Mouse (Mus musculus) stomach, postnatal 0 days (tissue): ENCODE data around the gene Hmgb3. TPM values are rescaled to one million over a fixed set of nuclear protein-coding genes. Genes with fewer than 3 reads are reported as not detected.
A peak's percentile ranks its signal among the peaks of the same experiment; 100 is the strongest.

Source experiments
- ATAC-seq: fragments of 200-750 bp; cut with Nextera tagmentation; 2 replicates; pipeline ENCODE4 v1.8.0; 2017; ENCODE audit not compliant: low FRiP score, low TSS enrichment
- DNase-seq: peaks from one replicate; pipeline ENCODE4 v3.0.0-alpha.2; 2016; ENCODE audit warnings: low spot score
- H3K27ac ChIP-seq: fragments of 300-500 bp; sonication (generic); replicated peaks from 2 replicates; pipeline ENCODE4 v1.5.1; 2014; ENCODE audit warnings: mild to moderate bottlenecking, control low read depth
- H3K27me3 ChIP-seq: fragments of 300-500 bp; sonication (generic); 2 replicates; pipeline ENCODE4 v1.6.1; 2014; ENCODE audit warnings: low read length; ENCODE audit not compliant: control insufficient read depth, insufficient read depth
- H3K36me3 ChIP-seq: fragments of 300-500 bp; sonication (generic); 2 replicates; pipeline ENCODE4 v1.6.1; 2014; ENCODE audit warnings: low read length, mixed read lengths; ENCODE audit not compliant: control insufficient read depth, insufficient read depth
- H3K4me1 ChIP-seq: fragments of 300-500 bp; sonication (generic); replicated peaks from 2 replicates; pipeline ENCODE4 v1.6.1; 2014; ENCODE audit warnings: antibody characterized with exemption; ENCODE audit not compliant: control insufficient read depth, insufficient read depth
- H3K4me2 ChIP-seq: fragments of 300-500 bp; sonication (generic); replicated peaks from 2 replicates; pipeline ENCODE4 v1.6.1; 2014; ENCODE audit warnings: low read depth, mild to moderate bottlenecking, control low read depth, moderate library complexity
- H3K4me3 ChIP-seq: fragments of 300-500 bp; sonication (generic); 2 replicates; pipeline ENCODE4 v1.5.1; 2014; ENCODE audit warnings: low read depth, low read length, control low read depth
- H3K9ac ChIP-seq: fragments of 300-500 bp; sonication (generic); 2 replicates; pipeline ENCODE4 v1.6.1; 2014; ENCODE audit warnings: mild to moderate bottlenecking, low read length, control low read depth, mixed read lengths
- H3K9me3 ChIP-seq: fragments of 300-500 bp; sonication (generic); 2 replicates; pipeline ENCODE4 v1.6.1; 2016; ENCODE audit warnings: low read length; ENCODE audit not compliant: control insufficient read depth
- CTCF ChIP-seq: IDR thresholded peaks from 2 replicates; pipeline ENCODE4 v1.5.1; 2016; ENCODE audit warnings: antibody characterized with exemption, low read depth, mild to moderate bottlenecking, moderate library complexity
- EP300 ChIP-seq: optimal IDR thresholded peaks from 2 replicates; pipeline ENCODE3; 2016; ENCODE audit warnings: antibody characterized with exemption
- WGBS: fragments of 180-500 bp; shearing (Covaris S2); extraction: QIAGEN DNeasy Blood & Tissue Kit; methylation state at CpG from one replicate; pipeline ENCODE4 v1.1.7; 2014; 5-methylcytosine and 5-hydroxymethylcytosine counted together
- polyA plus RNA-seq: library from polyadenylated mRNA; unstranded; fragments of >200 nt; fragmentation: Nextera tagmentation; extraction: Ambion mirVana; gene quantifications from 2 replicates; pipeline ENCODE4 v1.2.1, GENCODE M21; 2015

The Hmgb3 gene
- polyA plus RNA-seq, 1 experiment from 2014 or later = 65.6 TPM

- DNase-seq = no peak
- H3K4me3 ChIP-seq = no peak overlapping the region
- H3K9ac ChIP-seq = no peak overlapping the region
- no peak for TF ChIP-seq CTCF
- TF ChIP-seq EP300 = no peak
- no peaks in the 10 kb centered on the region for H3K4me1 ChIP-seq
- no peaks in the 10 kb centered on the region for H3K9me3 ChIP-seq
- no peak for ATAC-seq
- no peaks in the 10 kb centered on the region for H3K27me3 ChIP-seq
- H3K27ac ChIP-seq = no peak overlapping the region
- H3K4me2 ChIP-seq = no peak overlapping the region
- 92% methylated on average over 1 of the region's 1 CpGs for WGBS
- no peaks in the 10 kb centered on the region for H3K36me3 ChIP-seq
Measured at GRCm38 (mm10) chrX:71527461-71527860, 28.3 kb upstream of the Hmgb3 start.

- no peaks in the 10 kb centered on the region for H3K9me3 ChIP-seq
- no peaks in the 10 kb centered on the region for H3K4me1 ChIP-seq
- H3K4me2 ChIP-seq = no peak overlapping the region
- no peak overlapping the region for H3K27ac ChIP-seq
- WGBS = 68% methylated on average over 3 of the region's 3 CpGs
- no peak for TF ChIP-seq CTCF
- no peak for TF ChIP-seq EP300
- H3K27me3 ChIP-seq = no peaks in the 10 kb centered on the region
- H3K9ac ChIP-seq = no peak overlapping the region
- H3K4me3 ChIP-seq = no peak overlapping the region
- DNase-seq = no peak
- no peaks in the 10 kb centered on the region for H3K36me3 ChIP-seq
- no peak for ATAC-seq
Measured at GRCm38 (mm10) chrX:71528150-71528549, 27.6 kb upstream of the Hmgb3 start.

- ATAC-seq = peak; percentile 53; the same call in 1 of the 2 replicates
- Histone ChIP-seq H3K9me3 (no peaks in the 10 kb centered on the region), H3K27ac (no peak overlapping the region), H3K27me3 (no peaks in the 10 kb centered on the region), H3K36me3 (no peaks in the 10 kb centered on the region), H3K4me1 (no peaks in the 10 kb centered on the region), H3K4me2 (no peak overlapping the region), H3K9ac (no peak overlapping the region), H3K4me3 (no peak overlapping the region)
- TF ChIP-seq EP300 = no peak
- TF ChIP-seq CTCF = 0 out of 2 replicates have a peak, but pooled peaks have one; percentile 5
- 38% methylated on average over 6 of the region's 6 CpGs for WGBS
- DNase-seq = peak; percentile 17
Measured at GRCm38 (mm10) chrX:71528646-71529045, 27.1 kb upstream of the Hmgb3 start.

GRCm38 (mm10) chrX:71532635-71533034 lies 23.1 kb upstream of the Hmgb3 start:
- Histone ChIP-seq H3K36me3 (no peaks in the 10 kb centered on the region), H3K4me1 (no peaks in the 10 kb centered on the region), H3K4me2 (no peak overlapping the region), H3K27me3 (no peaks in the 10 kb centered on the region), H3K9me3 (no peaks in the 10 kb centered on the region), H3K27ac (no peak overlapping the region), H3K9ac (no peak overlapping the region), H3K4me3 (no peak overlapping the region)
- 0 out of 2 replicates have a peak, but pooled peaks have one; percentile 15 for TF ChIP-seq CTCF
- TF ChIP-seq EP300 = no peak
- DNase-seq (no peak), ATAC-seq (no peak)
- WGBS = 67% methylated on average over 3 of the region's 3 CpGs

GRCm38 (mm10) chrX:71534102-71534501 lies 21.6 kb upstream of the Hmgb3 start:
- ATAC-seq (no peak), DNase-seq (no peak)
- no peaks in the 10 kb centered on the region for H3K9me3 ChIP-seq
- no peak overlapping the region for H3K4me2 ChIP-seq
- H3K27ac ChIP-seq = no peak overlapping the region
- no peak overlapping the region for H3K4me3 ChIP-seq
- 73% methylated on average over 5 of the region's 5 CpGs for WGBS
- no peak overlapping the region for H3K9ac ChIP-seq
- TF ChIP-seq CTCF (peak; percentile 26), EP300 (no peak)
- no peaks in the 10 kb centered on the region for H3K4me1 ChIP-seq
- H3K27me3 ChIP-seq = no peaks in the 10 kb centered on the region
- no peaks in the 10 kb centered on the region for H3K36me3 ChIP-seq

GRCm38 (mm10) chrX:71537791-71538190 lies 17.9 kb upstream of the Hmgb3 start:
- H3K27ac ChIP-seq = no peak overlapping the region
- TF ChIP-seq EP300 = no peak
- TF ChIP-seq CTCF = no peak
- H3K9ac ChIP-seq = no peak overlapping the region
- no peaks in the 10 kb centered on the region for H3K4me1 ChIP-seq
- H3K4me3 ChIP-seq = no peak overlapping the region
- 74% methylated on average over 2 of the region's 2 CpGs for WGBS
- no peaks in the 10 kb centered on the region for H3K27me3 ChIP-seq
- no peaks in the 10 kb centered on the region for H3K36me3 ChIP-seq
- DNase-seq (no peak), ATAC-seq (no peak)
- no peaks in the 10 kb centered on the region for H3K9me3 ChIP-seq
- no peak overlapping the region for H3K4me2 ChIP-seq
